Mouse (Mus musculus): ENCODE data around the gene Olfr806.

Gene Olfr806

GRCm38 (mm10) chr10:129741821-129742220, at the start of gene Olfr806:
Gene Olfr806, minus strand, starts transcription at chr10:129741921.
- no peak for DNase-seq (ENCODE audit: low read depth)

DNA sequence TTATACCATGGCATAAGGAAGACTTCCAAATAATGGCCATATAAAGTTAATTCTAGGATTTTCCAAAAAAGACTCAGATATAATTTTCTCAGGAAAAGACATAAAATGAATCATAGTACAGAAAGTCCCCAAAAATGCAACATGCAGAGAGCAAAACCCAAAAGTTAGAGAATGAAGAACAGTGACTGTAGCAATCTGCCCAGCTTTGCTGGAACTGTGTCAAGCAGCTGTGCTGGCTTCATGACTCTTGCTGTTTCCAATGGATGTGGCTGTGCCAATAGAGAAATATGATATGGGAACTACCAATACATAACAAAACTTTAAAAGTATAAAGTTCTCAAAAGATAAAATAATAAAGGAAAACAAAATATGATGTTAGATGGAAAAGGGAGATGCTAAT, 36.4 kb upstream of the Olfr806 start:
- DNase-seq (ENCODE audit: low read depth) = no peak

DNA sequence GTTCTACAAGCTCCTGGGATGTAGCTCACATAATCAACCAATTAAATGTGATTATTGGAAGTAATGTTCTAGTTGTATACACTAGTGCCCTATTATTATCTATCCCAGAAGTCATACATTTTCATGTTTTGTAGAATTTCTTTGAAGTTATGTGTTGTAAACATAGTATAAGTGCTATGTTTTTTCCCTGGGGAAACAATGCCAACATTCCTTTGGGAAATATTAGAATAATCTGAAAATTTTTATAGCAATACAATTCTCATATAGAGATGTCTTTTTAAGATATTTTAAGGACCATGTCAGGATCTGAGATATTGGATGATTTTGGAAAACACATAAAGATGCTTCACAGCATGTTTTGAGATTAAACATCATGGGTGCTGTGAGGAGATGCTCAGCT, 32.6 kb upstream of the Olfr806 start, which contains the start of gene Olfr809:
Olfr809 (plus strand) TSS at position 301 of the 400 bp plus-strand sequence.
- DNase-seq (ENCODE audit: low read depth) = no peak

DNA sequence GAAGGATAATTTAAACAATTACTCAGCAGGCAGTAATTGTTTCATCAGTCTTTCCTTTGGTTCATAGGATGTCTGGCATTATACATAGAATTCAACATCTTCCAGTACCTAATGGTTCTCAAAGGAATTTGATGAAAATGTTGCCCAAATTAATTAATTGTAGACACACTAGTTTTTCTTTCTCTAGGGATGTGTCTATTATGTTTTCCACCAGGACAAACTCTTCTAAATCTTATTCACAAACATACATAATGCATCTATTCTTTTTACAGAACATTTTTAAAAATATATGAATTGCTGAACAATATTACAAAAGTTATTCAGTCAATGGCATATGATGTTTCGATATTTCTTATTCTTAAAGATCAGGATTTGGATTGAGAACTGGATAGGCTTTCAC, 23.5 kb upstream of the Olfr806 start, which contains the start of gene Olfr808:
Olfr808 (plus strand) TSS at position 301 of the 400 bp plus-strand sequence.
- no peak for DNase-seq (ENCODE audit: low read depth)

- DNase-seq (ENCODE audit: low read depth) = no peak
These were observed 16.0 kb upstream of the Olfr806 start, which contains the start of gene Olfr807 for GRCm38 (mm10) chr10:129757693-129758092. Gene Olfr807, minus strand, starts transcription at chr10:129757793.

GRCm38 (mm10) chr10:129729275-129729674, 12.4 kb downstream of the Olfr806 start, which contains the start of gene Olfr805:
Gene Olfr805, minus strand, starts transcription at chr10:129729375.
- DNase-seq (ENCODE audit: low read depth) = no peak

DNA sequence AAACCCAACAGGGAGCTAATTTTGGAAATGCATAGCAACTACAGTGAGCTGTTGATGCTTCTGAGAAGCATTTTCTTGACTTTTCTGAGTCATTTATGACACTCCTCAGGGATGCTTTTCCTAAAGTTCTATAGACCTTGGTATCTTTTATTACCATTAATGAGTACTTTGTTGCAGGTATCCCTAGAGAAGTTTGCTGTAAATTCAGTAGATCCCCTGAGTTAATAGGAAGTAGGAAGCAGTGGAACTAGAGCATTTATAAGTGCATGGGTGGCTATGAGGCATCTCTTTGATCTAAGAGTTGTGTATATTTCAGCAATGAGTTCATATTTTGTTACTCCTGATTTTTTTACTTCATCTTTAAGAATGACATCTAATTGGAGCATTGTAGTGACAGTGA, 38.8 kb downstream of the Olfr806 start, which contains the start of gene Olfr804:
Olfr804 (plus strand) TSS at position 301 of the 400 bp plus-strand sequence.
- DNase-seq (ENCODE audit: low read depth) = no peak

- no peak for DNase-seq (ENCODE audit: low read depth)
These were observed 47.5 kb downstream of the Olfr806 start, which contains the start of gene Olfr803 for GRCm38 (mm10) chr10:129694186-129694585. Gene Olfr803, minus strand, starts transcription at chr10:129694286.

GRCm38 (mm10) chr10:129688069-129688468, 53.7 kb downstream of the Olfr806 start, which contains the start of gene Olfr802:
Gene Olfr802, minus strand, starts transcription at chr10:129688169.
- no peak for DNase-seq (ENCODE audit: low read depth)

All from induced T-regulatory cell, adult 2 months (primary cell).